Comparison of ENCODE assay signal across 14 mouse cellular contexts in the genomic region with DNA sequence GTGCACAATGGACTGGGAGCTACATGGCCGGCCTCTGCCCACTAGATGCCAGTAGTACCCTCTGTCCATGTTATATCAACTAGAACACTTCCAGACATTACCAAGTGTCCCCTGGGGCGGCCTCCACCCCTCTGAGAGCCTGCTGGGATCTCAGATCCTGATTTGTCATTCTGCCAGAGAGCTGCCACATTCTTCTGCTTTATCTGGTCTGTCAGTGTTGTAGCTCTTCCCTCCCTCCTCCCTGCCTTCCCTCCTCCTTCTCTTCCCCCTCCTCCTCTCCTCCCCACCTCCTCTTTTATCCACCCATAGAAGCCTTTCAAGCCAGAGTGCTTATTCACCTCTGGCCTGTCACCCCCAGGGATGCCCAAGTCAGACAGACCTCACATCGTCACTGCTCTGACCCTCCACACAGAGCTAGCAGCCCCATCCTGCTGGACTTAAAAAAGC.
DNase-seq lines count a peak whose midpoint lies in the region; ATAC-seq lines count a peak whose summit lies in the region.
"Had no signal": no experiment of that assay in that cellular context is flagged by ENCODE, and none has a peak within 500 bp of the region (broad histone marks: within the 10 kb centered on the region; RNA-seq: fewer than 3 reads in every experiment).

No protein-coding gene starts in this region.

- H3K27me3 ChIP-seq in hindbrain, embryonic 11.5 days (ENCODE audit: control insufficient read depth, insufficient read depth, low read length), result no peaks in the 10 kb centered on the region
- no peaks in the 10 kb centered on the region for H3K27me3 ChIP-seq in midbrain, embryonic 14.5 days (ENCODE audit: control insufficient read depth, insufficient read depth, low read length)

- no peak overlapping the region for H3K4me3 ChIP-seq in hindbrain, embryonic 11.5 days (ENCODE audit: low read depth, low read length)
- H3K4me3 ChIP-seq in midbrain, embryonic 14.5 days (replicated peaks; ENCODE audit: low read depth, low read length), result no peak overlapping the region
- H3K4me3 ChIP-seq: limb, embryonic 12.5 days had no signal

- DNase-seq in adrenal gland, postnatal 14 days, result peak; percentile 11
- no peak for DNase-seq in adrenal gland, adult 18-20 months (ENCODE audit: low spot score in 2 of 2)
- DNase-seq in embryo, embryonic 10.5 days (ENCODE audit: low spot score), result peak; percentile 24
- DNase-seq in hindbrain, embryonic 11.5 days (ENCODE audit: low spot score), result peak; percentile 22
- peak; percentile 75 for DNase-seq in midbrain, embryonic 14.5 days
- no peak for DNase-seq in testis, postnatal 14 days (ENCODE audit: low spot score)
- no peak for DNase-seq in thymus, postnatal 0 days (ENCODE audit: low spot score)
- DNase-seq: adrenal gland, adult 8-10 months; cerebellum, adult 2 months; thymus, postnatal 36 days had no signal

- H3K4me1 ChIP-seq in hindbrain, embryonic 11.5 days (replicated peaks; ENCODE audit: control insufficient read depth, insufficient read depth, low read length), result peaks cover 6% of the 10 kb centered on the region
- peaks cover 11% of the 10 kb centered on the region; the same call in 1 of the 2 replicates for H3K4me1 ChIP-seq in midbrain, embryonic 14.5 days (ENCODE audit: control insufficient read depth, insufficient read depth, low read length)
- H3K4me1 ChIP-seq: limb, embryonic 12.5 days had no signal

- no peaks in the 10 kb centered on the region for H3K9me3 ChIP-seq in hindbrain, embryonic 11.5 days (ENCODE audit: control insufficient read depth, low read length)
- no peaks in the 10 kb centered on the region for H3K9me3 ChIP-seq in midbrain, embryonic 14.5 days (ENCODE audit: control insufficient read depth, low read length)
- H3K9me3 ChIP-seq: limb, embryonic 12.5 days had no signal

- H3K9ac ChIP-seq in hindbrain, embryonic 11.5 days (ENCODE audit: low read depth, low read length), result no peak overlapping the region
- H3K9ac ChIP-seq in midbrain, embryonic 14.5 days (replicated peaks; ENCODE audit: low read length), result no peak overlapping the region
- H3K9ac ChIP-seq: limb, embryonic 12.5 days had no signal

- 0 out of 2 replicates have a peak, but pooled peaks have one; percentile 40 for ATAC-seq in hindbrain, embryonic 11.5 days (ENCODE audit: low FRiP score)
- no peak; the same call in 1 of the 2 replicates for ATAC-seq in midbrain, embryonic 14.5 days (ENCODE audit: low FRiP score, low TSS enrichment)
- ATAC-seq in cerebellum, adult (ENCODE audit: insufficient number of reproducible peaks, low FRiP score, low TSS enrichment), result no peak
- ATAC-seq: intestine, embryonic 16.5 days had no signal

- whole genome bisulfite sequencing in hindbrain, embryonic 11.5 days, result 5% methylated on average over 3 of the region's 3 CpGs
- 4% methylated on average over 3 of the region's 3 CpGs for WGBS in midbrain, embryonic 14.5 days

- no peak overlapping the region for H3K27ac ChIP-seq in hindbrain, embryonic 11.5 days (ENCODE audit: low read depth, low read length)
- no peak overlapping the region for H3K27ac ChIP-seq in midbrain, embryonic 14.5 days (replicated peaks; ENCODE audit: low read depth, low read length)
- H3K27ac ChIP-seq: limb, embryonic 12.5 days had no signal

- no peak overlapping the region for H3K4me2 ChIP-seq in hindbrain, embryonic 11.5 days (replicated peaks; ENCODE audit: low read depth, low read length)
- no peak overlapping the region for H3K4me2 ChIP-seq in midbrain, embryonic 14.5 days (ENCODE audit: low read length)
- H3K4me2 ChIP-seq: limb, embryonic 12.5 days had no signal

- H3K36me3 ChIP-seq in hindbrain, embryonic 11.5 days (ENCODE audit: control insufficient read depth, insufficient read depth, low read length), result no peaks in the 10 kb centered on the region
- H3K36me3 ChIP-seq in midbrain, embryonic 14.5 days (ENCODE audit: control insufficient read depth, insufficient read depth, low read length), result no peaks in the 10 kb centered on the region
- H3K36me3 ChIP-seq: G1E; limb, embryonic 12.5 days had no signal

Comparison
In these comparisons a context has a peak if more than half of its experiments do, and no peak if none do; other contexts are left out.
1. DNase-seq: peak in adrenal gland, postnatal 14 days (single experiment), embryo, embryonic 10.5 days (single experiment), hindbrain, embryonic 11.5 days (single experiment) and midbrain, embryonic 14.5 days (single experiment); none in adrenal gland, adult 18-20 months (0 of 2), testis, postnatal 14 days (single experiment) and thymus, postnatal 0 days (single experiment).